Mouse (Mus musculus): ENCODE results near the gene Gm45021. TPM values are rescaled to one million over a fixed set of nuclear protein-coding genes. Genes with fewer than 3 reads are reported as not detected.
"Not testable (repeated sequence)": the region's sequence is repeated elsewhere in the genome, so short reads cannot be mapped to it uniquely, and the experiment has no call there.

The Gm45021 gene
- polyA plus RNA-seq, 1 experiment = not detected

DNA sequence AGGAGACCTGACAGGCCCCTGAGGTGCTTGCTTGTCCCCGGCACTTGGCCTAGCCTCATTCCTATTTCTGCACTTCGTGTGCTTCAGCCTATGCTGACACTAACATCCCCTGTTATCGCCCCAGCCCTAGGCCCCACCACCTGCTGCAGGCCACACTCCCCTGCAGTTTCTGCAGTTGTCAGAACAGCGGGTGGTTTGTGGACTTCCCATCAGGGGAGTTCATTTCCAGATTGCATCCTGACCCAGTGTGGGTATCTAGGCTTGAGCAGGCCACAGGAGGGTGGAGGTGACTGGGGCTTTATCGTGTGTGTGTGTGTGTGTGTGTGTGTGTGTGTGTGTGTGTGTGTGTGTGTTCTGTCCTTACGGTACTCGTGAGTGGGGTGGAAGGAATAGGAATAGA lies 20.1 kb downstream of the Gm45021 start:
- Histone ChIP-seq H3K4me3 (no peak overlapping the region), H3K4me2 (ENCODE audit: low read depth) (no peak overlapping the region), H3K79me2 (ENCODE audit: control insufficient read depth, insufficient read depth) (no peaks in the 10 kb centered on the region)

GRCm38 (mm10) chr6:48610657-48611056 lies 21.2 kb downstream of the Gm45021 start:
- Histone ChIP-seq H3ac (ENCODE audit: control insufficient read depth, insufficient read length) (no peak overlapping the region), H3K4me2 (ENCODE audit: low read depth) (no peak overlapping the region), H3K36me3 (ENCODE audit: control insufficient read depth, insufficient read depth) (no peaks in the 10 kb centered on the region), H3K79me2 (ENCODE audit: control insufficient read depth, insufficient read depth) (no peaks in the 10 kb centered on the region), H3K27me3 (ENCODE audit: control insufficient read depth, insufficient read depth, insufficient read length) (no peaks in the 10 kb centered on the region), H3K4me3 (no peak overlapping the region)
- TF ChIP-seq MAX (IDR thresholded peaks at IDR 0.05; ENCODE audit: low read depth) = no peak
- no peak for TF ChIP-seq TCF3 (IDR thresholded peaks at IDR 0.05; ENCODE audit: insufficient read length, low read depth)
- TF ChIP-seq TCF12 (IDR thresholded peaks at IDR 0.05; ENCODE audit: insufficient read depth, poor library complexity, severe bottlenecking) = no peak
- no peak for TF ChIP-seq SRF (IDR thresholded peaks at IDR 0.05; ENCODE audit: control insufficient read depth, insufficient read length, low read depth)
- no peak for TF ChIP-seq MYOG (IDR thresholded peaks at IDR 0.05; ENCODE audit: control insufficient read depth in 1 of 3, insufficient read depth in 1 of 3, insufficient read length in 2 of 3, low read depth in 2 of 3)
- no peak for TF ChIP-seq POLR2AphosphoS2 (IDR thresholded peaks at IDR 0.05; ENCODE audit: insufficient read length, low read depth)
- no peak for TF ChIP-seq CEBPB (IDR thresholded peaks at IDR 0.05; ENCODE audit: insufficient read depth, poor library complexity, severe bottlenecking)
- no peak for TF ChIP-seq E2F4 (IDR thresholded peaks at IDR 0.05; ENCODE audit: insufficient read depth)
- no peak for TF ChIP-seq POLR2A (IDR thresholded peaks at IDR 0.05; ENCODE audit: insufficient read length, low read depth)
- no peak for TF ChIP-seq REST (IDR thresholded peaks at IDR 0.05; ENCODE audit: insufficient read depth, insufficient read length)
- TF ChIP-seq MYOD1 (IDR thresholded peaks at IDR 0.05; ENCODE audit: control insufficient read depth in 1 of 3, insufficient read length in 2 of 3, low read depth in 2 of 3) = no peak
- TF ChIP-seq USF1 (IDR thresholded peaks at IDR 0.05; ENCODE audit: low read depth) = no peak

More for the DNA sequence above, 20.1 kb downstream of the Gm45021 start:
- Histone ChIP-seq H3ac (ENCODE audit: control insufficient read depth, insufficient read length) (no peak overlapping the region), H3K36me3 (ENCODE audit: control insufficient read depth, insufficient read depth) (peaks cover 5% of the 10 kb centered on the region), H3K27me3 (ENCODE audit: control insufficient read depth, insufficient read depth, insufficient read length) (no peaks in the 10 kb centered on the region)
- TF ChIP-seq MYOD1 (IDR thresholded peaks at IDR 0.05; ENCODE audit: control insufficient read depth in 1 of 3, insufficient read length in 2 of 3, low read depth in 2 of 3) (peak in 2 of 3 experiments; percentile 23 to 56), TCF12 (IDR thresholded peaks at IDR 0.05; ENCODE audit: insufficient read depth, poor library complexity, severe bottlenecking) (no peak), MYOG (IDR thresholded peaks at IDR 0.05; ENCODE audit: control insufficient read depth in 1 of 3, insufficient read depth in 1 of 3, insufficient read length in 2 of 3, low read depth in 2 of 3) (peak in 2 of 3 experiments; percentile 48 to 76)

GRCm38 (mm10) chr6:48613464-48613863 lies 24.1 kb downstream of the Gm45021 start:
- no peak overlapping the region for H3K4me3 ChIP-seq
- TF ChIP-seq MYOD1 (IDR thresholded peaks at IDR 0.05; ENCODE audit: control insufficient read depth in 1 of 3, insufficient read length in 2 of 3, low read depth in 2 of 3) (no peak), CEBPB (IDR thresholded peaks at IDR 0.05; ENCODE audit: insufficient read depth, poor library complexity, severe bottlenecking) (no peak), MYOG (IDR thresholded peaks at IDR 0.05; ENCODE audit: control insufficient read depth in 1 of 3, insufficient read depth in 1 of 3, insufficient read length in 2 of 3, low read depth in 2 of 3) (no peak), MAX (IDR thresholded peaks at IDR 0.05; ENCODE audit: low read depth) (no peak), TCF3 (IDR thresholded peaks at IDR 0.05; ENCODE audit: insufficient read length, low read depth) (no peak), TCF12 (IDR thresholded peaks at IDR 0.05; ENCODE audit: insufficient read depth, poor library complexity, severe bottlenecking) (no peak), E2F4 (IDR thresholded peaks at IDR 0.05; ENCODE audit: insufficient read depth) (no peak), POLR2AphosphoS2 (IDR thresholded peaks at IDR 0.05; ENCODE audit: insufficient read length, low read depth) (no peak), SRF (IDR thresholded peaks at IDR 0.05; ENCODE audit: control insufficient read depth, insufficient read length, low read depth) (no peak), USF1 (IDR thresholded peaks at IDR 0.05; ENCODE audit: low read depth) (no peak), POLR2A (IDR thresholded peaks at IDR 0.05; ENCODE audit: insufficient read length, low read depth) (no peak), REST (IDR thresholded peaks at IDR 0.05; ENCODE audit: insufficient read depth, insufficient read length) (no peak)

DNA sequence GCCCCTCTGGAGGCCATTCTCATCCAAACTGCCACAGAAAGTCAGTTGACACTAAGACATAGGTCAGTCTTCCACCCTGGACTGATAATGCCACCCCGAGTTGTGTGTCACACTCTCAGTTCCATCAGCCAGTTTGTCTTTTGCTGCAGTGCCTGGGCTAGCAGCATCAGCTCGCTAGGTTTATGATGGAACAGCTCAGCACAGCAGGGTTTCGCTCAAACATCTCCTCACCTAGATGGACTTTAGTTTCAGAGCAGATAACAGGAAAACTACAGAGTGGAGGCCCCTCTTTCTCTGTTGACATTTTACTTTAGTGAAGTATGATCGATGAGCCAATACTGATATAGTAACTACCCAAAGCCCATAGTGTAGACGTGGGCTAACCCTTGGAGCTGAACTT lies 25.3 kb downstream of the Gm45021 start:
- H3K79me2 ChIP-seq (ENCODE audit: control insufficient read depth, insufficient read depth) = no peaks in the 10 kb centered on the region
- H3K27me3 ChIP-seq (ENCODE audit: control insufficient read depth, insufficient read depth, insufficient read length) = no peaks in the 10 kb centered on the region
- no peaks in the 10 kb centered on the region for H3K36me3 ChIP-seq (ENCODE audit: control insufficient read depth, insufficient read depth)
- H3K4me3 ChIP-seq = no peak overlapping the region
- TF ChIP-seq TCF12 (IDR thresholded peaks at IDR 0.05; ENCODE audit: insufficient read depth, poor library complexity, severe bottlenecking) (no peak), MYOG (IDR thresholded peaks at IDR 0.05; ENCODE audit: control insufficient read depth in 1 of 3, insufficient read depth in 1 of 3, insufficient read length in 2 of 3, low read depth in 2 of 3) (no peak), USF1 (IDR thresholded peaks at IDR 0.05; ENCODE audit: low read depth) (no peak), E2F4 (IDR thresholded peaks at IDR 0.05; ENCODE audit: insufficient read depth) (no peak), CEBPB (IDR thresholded peaks at IDR 0.05; ENCODE audit: insufficient read depth, poor library complexity, severe bottlenecking) (no peak), REST (IDR thresholded peaks at IDR 0.05; ENCODE audit: insufficient read depth, insufficient read length) (no peak), POLR2A (IDR thresholded peaks at IDR 0.05; ENCODE audit: insufficient read length, low read depth) (no peak), SRF (IDR thresholded peaks at IDR 0.05; ENCODE audit: control insufficient read depth, insufficient read length, low read depth) (no peak), TCF3 (IDR thresholded peaks at IDR 0.05; ENCODE audit: insufficient read length, low read depth) (no peak), MAX (IDR thresholded peaks at IDR 0.05; ENCODE audit: low read depth) (no peak), POLR2AphosphoS2 (IDR thresholded peaks at IDR 0.05; ENCODE audit: insufficient read length, low read depth) (no peak)
- H3ac ChIP-seq (ENCODE audit: control insufficient read depth, insufficient read length) = no peak overlapping the region
- H3K4me2 ChIP-seq (ENCODE audit: low read depth) = no peak overlapping the region

More at GRCm38 (mm10) chr6:48613464-48613863, 24.1 kb downstream of the Gm45021 start:
- no peaks in the 10 kb centered on the region for H3K79me2 ChIP-seq (ENCODE audit: control insufficient read depth, insufficient read depth)
- H3K27me3 ChIP-seq (ENCODE audit: control insufficient read depth, insufficient read depth, insufficient read length) = no peaks in the 10 kb centered on the region
- no peak overlapping the region for H3ac ChIP-seq (ENCODE audit: control insufficient read depth, insufficient read length)
- H3K36me3 ChIP-seq (ENCODE audit: control insufficient read depth, insufficient read depth) = no peaks in the 10 kb centered on the region
- no peak overlapping the region for H3K4me2 ChIP-seq (ENCODE audit: low read depth)

DNA sequence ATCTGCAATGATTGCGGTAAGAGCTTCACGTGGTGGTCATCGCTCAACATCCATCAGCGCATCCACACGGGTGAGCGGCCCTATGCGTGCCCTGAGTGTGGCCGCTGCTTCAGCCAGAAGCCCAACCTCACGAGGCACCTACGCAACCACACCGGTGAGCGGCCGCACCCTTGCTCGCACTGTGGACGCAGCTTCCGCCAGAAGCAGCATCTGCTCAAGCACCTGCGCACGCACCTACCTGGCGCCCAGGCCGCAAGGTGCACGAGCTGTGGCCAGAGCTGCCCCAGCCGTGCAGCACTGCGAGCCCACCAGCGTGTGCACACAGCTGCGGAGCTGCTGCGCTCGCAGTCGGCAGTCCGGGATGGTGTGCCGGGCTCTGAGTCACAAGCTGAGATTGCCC lies 30.6 kb downstream of the Gm45021 start:
- TF ChIP-seq USF1 (IDR thresholded peaks at IDR 0.05; ENCODE audit: low read depth) (no peak), POLR2A (IDR thresholded peaks at IDR 0.05; ENCODE audit: insufficient read length, low read depth) (no peak), TCF3 (IDR thresholded peaks at IDR 0.05; ENCODE audit: insufficient read length, low read depth) (no peak), MYOG (IDR thresholded peaks at IDR 0.05; ENCODE audit: control insufficient read depth in 1 of 3, insufficient read depth in 1 of 3, insufficient read length in 2 of 3, low read depth in 2 of 3) (no peak), CEBPB (IDR thresholded peaks at IDR 0.05; ENCODE audit: insufficient read depth, poor library complexity, severe bottlenecking) (no peak), SRF (IDR thresholded peaks at IDR 0.05; ENCODE audit: control insufficient read depth, insufficient read length, low read depth) (no peak), TCF12 (IDR thresholded peaks at IDR 0.05; ENCODE audit: insufficient read depth, poor library complexity, severe bottlenecking) (no peak), MAX (IDR thresholded peaks at IDR 0.05; ENCODE audit: low read depth) (no peak), E2F4 (IDR thresholded peaks at IDR 0.05; ENCODE audit: insufficient read depth) (no peak), MYOD1 (IDR thresholded peaks at IDR 0.05; ENCODE audit: control insufficient read depth in 1 of 3, insufficient read length in 2 of 3, low read depth in 2 of 3) (no peak), POLR2AphosphoS2 (IDR thresholded peaks at IDR 0.05; ENCODE audit: insufficient read length, low read depth) (no peak), REST (IDR thresholded peaks at IDR 0.05; ENCODE audit: insufficient read depth, insufficient read length) (no peak)
- Histone ChIP-seq H3K79me2 (ENCODE audit: control insufficient read depth, insufficient read depth) (no peaks in the 10 kb centered on the region), H3ac (ENCODE audit: control insufficient read depth, insufficient read length) (no peak overlapping the region), H3K36me3 (ENCODE audit: control insufficient read depth, insufficient read depth) (no peaks in the 10 kb centered on the region), H3K27me3 (ENCODE audit: control insufficient read depth, insufficient read depth, insufficient read length) (no peaks in the 10 kb centered on the region), H3K4me2 (ENCODE audit: low read depth) (no peak overlapping the region), H3K4me3 (no peak overlapping the region)

DNA sequence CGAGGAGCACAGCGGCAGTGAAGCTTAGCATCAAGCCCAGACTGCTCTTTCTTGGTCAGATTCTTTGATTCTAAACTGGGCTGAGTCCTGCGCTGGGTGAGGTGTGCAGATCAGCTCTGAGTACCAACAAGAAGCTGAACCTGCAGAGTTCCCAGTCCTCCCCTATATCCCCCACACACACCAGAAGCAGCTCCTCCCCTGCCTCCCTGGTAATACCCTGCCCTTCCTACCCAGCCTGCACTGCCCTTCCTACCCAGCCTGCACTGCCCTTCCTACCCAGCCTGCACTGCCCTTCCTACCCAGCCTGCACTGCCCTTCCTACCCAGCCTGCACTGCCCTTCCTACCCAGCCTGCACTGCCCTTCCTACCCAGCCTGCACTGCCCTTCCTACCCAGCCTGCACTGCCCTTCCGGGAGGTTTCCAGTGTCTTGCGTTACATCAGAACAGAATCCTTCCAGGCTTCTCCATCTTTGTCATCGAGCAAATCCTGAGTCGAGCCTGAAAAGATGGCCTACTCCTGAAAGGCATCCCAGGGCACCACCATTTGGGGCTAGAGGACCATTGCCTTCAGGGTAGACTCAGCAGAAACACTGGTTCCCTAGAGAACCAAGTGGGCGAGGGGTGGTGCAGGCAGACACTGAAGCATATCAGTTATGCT lies 32.9 kb downstream of the Gm45021 start:
- not testable (repeated sequence) for H3K27me3 ChIP-seq (ENCODE audit: control insufficient read depth, insufficient read depth, insufficient read length); H3K36me3 ChIP-seq (ENCODE audit: control insufficient read depth, insufficient read depth); H3K4me3 ChIP-seq; H3K4me2 ChIP-seq (ENCODE audit: low read depth); H3K79me2 ChIP-seq (ENCODE audit: control insufficient read depth, insufficient read depth); H3ac ChIP-seq (ENCODE audit: control insufficient read depth, insufficient read length)
